Mouse (Mus musculus) erythroblast, embryonic 14.5 days (primary cell): ENCODE measurements at regions not wholly inside any gene's neighbourhood (a gene's known extent, or its start where the extent isn't known, plus 50 kb on each side); places are given as distances from the start of the nearest gene placed in this dataset.

Source experiments
- GATA1 ChIP-seq: IDR thresholded peaks from 2 replicates; pipeline ENCODE4 v1.6.1; 2012; ENCODE audit warnings: low read length, inconsistent platforms, mixed read lengths
- TAL1 ChIP-seq: IDR thresholded peaks from 3 replicates; pipeline ENCODE4 v1.6.1; 2012; ENCODE audit warnings: low read length, inconsistent platforms, mixed read lengths

DNA sequence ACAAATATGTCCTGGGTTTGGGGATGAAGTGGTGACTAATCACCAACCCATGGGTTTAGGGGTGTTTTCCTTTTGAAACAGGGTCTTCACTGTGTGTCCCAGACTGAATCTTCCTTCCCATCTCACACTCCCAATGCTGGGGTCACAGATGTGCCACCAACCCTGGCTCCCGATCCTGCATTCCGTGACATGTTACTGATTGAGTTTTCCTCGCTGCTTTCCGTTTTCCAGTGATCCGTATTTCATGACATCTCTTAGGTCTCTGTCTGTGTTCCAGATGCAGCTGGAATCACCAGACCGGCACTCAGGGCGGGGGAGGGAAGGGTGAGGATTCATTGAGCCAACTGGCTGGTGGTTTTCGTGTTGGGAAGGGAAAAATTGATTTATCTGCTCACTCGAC, 157.1 kb downstream of the Opa1 start:
- TF ChIP-seq GATA1 (no peak), TAL1 (no peak)
